Mouse (Mus musculus) lung, embryonic 15.5 days (tissue): ENCODE measurements around the gene Art4. TPM values are rescaled to one million over a fixed set of nuclear protein-coding genes. Genes with fewer than 3 reads are reported as not detected.

ENCODE experiments used
- ATAC-seq: fragments of 200-750 bp; cut with Nextera tagmentation; 2 replicates; pipeline ENCODE4 v1.8.0; 2017; ENCODE audit warnings: moderate number of reproducible peaks, borderline replicate concordance; ENCODE audit not compliant: low FRiP score, low TSS enrichment; ENCODE audit errors: extremely low read depth
- H3K27ac ChIP-seq: fragments of 300-500 bp; sonication (generic); 2 replicates; pipeline ENCODE4 v1.5.1; 2015; ENCODE audit warnings: moderate library complexity, mild to moderate bottlenecking, inconsistent platforms
- H3K27me3 ChIP-seq: fragments of 300-500 bp; sonication (generic); 2 replicates; pipeline ENCODE4 v1.6.1; 2015; ENCODE audit warnings: inconsistent platforms
- H3K36me3 ChIP-seq: fragments of 300-500 bp; sonication (generic); 2 replicates; pipeline ENCODE4 v1.6.1; 2015; ENCODE audit warnings: inconsistent platforms
- H3K4me1 ChIP-seq: fragments of 300-500 bp; sonication (generic); 2 replicates; pipeline ENCODE4 v1.6.1; 2015; ENCODE audit warnings: inconsistent platforms
- H3K4me2 ChIP-seq: fragments of 300-500 bp; sonication (generic); 2 replicates; pipeline ENCODE4 v1.6.1; 2015; ENCODE audit warnings: inconsistent platforms, mild to moderate bottlenecking, moderate library complexity
- H3K4me3 ChIP-seq: fragments of 300-500 bp; sonication (generic); 2 replicates; pipeline ENCODE4 v1.5.1; 2015; ENCODE audit warnings: mild to moderate bottlenecking, inconsistent platforms
- H3K9ac ChIP-seq: fragments of 300-500 bp; sonication (generic); 2 replicates; pipeline ENCODE4 v1.6.1; 2015; ENCODE audit warnings: inconsistent platforms
- H3K9me3 ChIP-seq: fragments of 300-500 bp; sonication (generic); 2 replicates; pipeline ENCODE4 v1.6.1; 2016; ENCODE audit warnings: inconsistent platforms
- WGBS: fragments of 180-500 bp; shearing (Covaris S2); methylation state at CpG from one replicate; pipeline ENCODE4 v1.1.7; 2015; 5-methylcytosine and 5-hydroxymethylcytosine counted together
- polyA plus RNA-seq: library from polyadenylated mRNA; unstranded; fragments of >200 nt; fragmentation: Nextera tagmentation; extraction: Ambion mirVana; gene quantifications from 2 replicates; pipeline ENCODE4 v1.2.1, GENCODE M21; 2015

The Art4 gene
- polyA plus RNA-seq, 1 experiment from 2014 or later = 7.1 TPM

GRCm38 (mm10) chr6:136845706-136846480, 11.6 kb downstream of the Art4 start:
- Histone ChIP-seq H3K4me2 (no peak overlapping the region), H3K27ac (no peak overlapping the region), H3K36me3 (no peaks in the 10 kb centered on the region), H3K27me3 (no peaks in the 10 kb centered on the region; the same call in 1 of the 2 replicates), H3K9ac (no peak overlapping the region), H3K4me3 (no peak overlapping the region), H3K9me3 (no peaks in the 10 kb centered on the region), H3K4me1 (no peaks in the 10 kb centered on the region)
- WGBS = 67% methylated on average over 5 of the region's 5 CpGs
- no peak for ATAC-seq

GRCm38 (mm10) chr6:136844903-136845302, 12.6 kb downstream of the Art4 start:
- Histone ChIP-seq H3K9ac (no peak overlapping the region), H3K4me2 (no peak overlapping the region), H3K36me3 (no peaks in the 10 kb centered on the region), H3K27ac (no peak overlapping the region), H3K27me3 (no peaks in the 10 kb centered on the region; the same call in 1 of the 2 replicates), H3K4me1 (no peaks in the 10 kb centered on the region), H3K9me3 (no peaks in the 10 kb centered on the region), H3K4me3 (no peak overlapping the region)
- no peak for ATAC-seq
- WGBS = 57% methylated on average over 2 of the region's 2 CpGs

DNA sequence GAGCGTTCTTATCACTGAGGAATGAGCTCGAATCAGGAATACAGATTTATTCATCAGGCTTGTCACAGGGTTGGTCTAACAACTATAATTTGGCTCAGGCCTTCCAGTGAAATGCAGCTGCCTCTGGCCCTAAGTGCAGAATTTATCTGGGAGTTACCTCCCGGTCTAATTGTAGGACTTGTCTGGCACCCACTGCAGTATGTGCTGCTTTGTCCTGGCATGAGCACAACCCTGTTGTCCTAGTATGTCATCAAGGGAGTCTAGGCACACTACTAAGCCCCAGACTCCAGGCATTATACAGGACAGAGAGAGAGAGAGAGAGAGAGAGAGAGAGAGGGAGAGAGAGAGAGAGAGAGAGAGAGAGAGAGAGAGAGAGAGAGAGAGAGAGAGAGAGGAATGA, 20.2 kb downstream of the Art4 start:
- no peaks in the 10 kb centered on the region for H3K4me1 ChIP-seq
- 77% methylated on average over 3 of the region's 3 CpGs for WGBS
- no peaks in the 10 kb centered on the region for H3K9me3 ChIP-seq
- H3K9ac ChIP-seq = no peak overlapping the region
- no peak for ATAC-seq
- H3K27ac ChIP-seq = no peak overlapping the region
- no peak overlapping the region for H3K4me3 ChIP-seq
- H3K36me3 ChIP-seq = no peaks in the 10 kb centered on the region
- no peak overlapping the region for H3K4me2 ChIP-seq
- peaks cover 5% of the 10 kb centered on the region; the same call in 1 of the 2 replicates for H3K27me3 ChIP-seq

GRCm38 (mm10) chr6:136835352-136835751, 22.2 kb downstream of the Art4 start, which contains the start of gene Smco3:
Gene Smco3, minus strand, starts transcription at chr6:136835452.
- Histone ChIP-seq H3K4me2 (no peak within 1 kb of the TSS; the same call in 1 of the 2 replicates), H3K36me3 (no peaks in the 10 kb centered on the region), H3K27ac (no peak within 1 kb of the TSS), H3K4me3 (peak within 1 kb of the TSS; percentile 16), H3K9me3 (no peaks in the 10 kb centered on the region), H3K9ac (no peak within 1 kb of the TSS), H3K27me3 (0 out of 2 replicates have a peak, but pooled peaks cover 5% of the 10 kb centered on the region), H3K4me1 (no peaks in the 10 kb centered on the region)
- WGBS = 39% methylated on average over 4 of the region's 4 CpGs
- ATAC-seq = no peak

- Histone ChIP-seq H3K27ac (no peak overlapping the region), H3K9ac (no peak overlapping the region), H3K9me3 (no peaks in the 10 kb centered on the region), H3K4me1 (peaks cover 8% of the 10 kb centered on the region; the same call in 1 of the 2 replicates), H3K27me3 (0 out of 2 replicates have a peak, but pooled peaks cover 5% of the 10 kb centered on the region), H3K4me2 (no peak overlapping the region), H3K36me3 (no peaks in the 10 kb centered on the region), H3K4me3 (no peak overlapping the region)
- 60% methylated on average over 5 of the region's 5 CpGs for WGBS
- ATAC-seq = no peak
These were observed 25.8 kb downstream of the Art4 start for GRCm38 (mm10) chr6:136831712-136832111.

GRCm38 (mm10) chr6:136828681-136829080, 28.9 kb downstream of the Art4 start:
- H3K36me3 ChIP-seq = peaks cover 19% of the 10 kb centered on the region
- H3K27ac ChIP-seq = peak overlapping the region; percentile 64
- WGBS = 34% methylated on average over 4 of the region's 4 CpGs
- peaks cover 13% of the 10 kb centered on the region; the same call in 1 of the 2 replicates for H3K4me1 ChIP-seq
- no peak for ATAC-seq
- H3K27me3 ChIP-seq = no peaks in the 10 kb centered on the region
- no peaks in the 10 kb centered on the region for H3K9me3 ChIP-seq
- peak overlapping the region; percentile 57 for H3K4me2 ChIP-seq
- peak overlapping the region; percentile 99 for H3K4me3 ChIP-seq
- H3K9ac ChIP-seq = peak overlapping the region; percentile 31; the same call in 1 of the 2 replicates

- WGBS = under 1% methylated on average over 45 of the region's 45 CpGs
- H3K9ac ChIP-seq = peak within 1 kb of the TSS; percentile 100
These were observed 29.5 kb downstream of the Art4 start, which contains the start of gene Wbp11 for GRCm38 (mm10) chr6:136827881-136828561. Gene Wbp11, minus strand, starts transcription at chr6:136828233.

DNA sequence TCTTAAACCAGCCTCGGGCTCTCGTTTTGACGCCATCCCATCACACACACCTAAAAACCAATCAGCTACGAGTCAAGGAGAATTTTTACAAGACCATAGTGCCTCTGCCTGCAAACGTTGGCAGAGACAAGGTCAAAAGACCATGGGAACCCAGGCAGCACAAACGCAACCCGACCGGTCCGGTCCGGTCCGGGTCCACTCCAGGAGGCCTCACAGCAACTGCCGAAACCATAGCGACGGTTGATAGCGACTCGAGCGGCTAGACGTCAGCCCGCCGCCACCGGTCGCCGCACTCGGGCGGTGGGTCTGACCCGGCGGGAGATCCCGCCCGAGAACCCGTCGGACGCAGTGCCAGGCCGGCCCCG, 30.0 kb downstream of the Art4 start, which contains the start of gene BC049715:
Gene BC049715, plus strand, starts transcription at position 111 of the 365 bp plus-strand sequence.
- no peak for ATAC-seq
- Histone ChIP-seq H3K27me3 (no peaks in the 10 kb centered on the region), H3K36me3 (peaks cover 27% of the 10 kb centered on the region), H3K9me3 (no peaks in the 10 kb centered on the region), H3K4me2 (peak within 1 kb of the TSS; percentile 70), H3K27ac (peak within 1 kb of the TSS; percentile 80), H3K9ac (peak within 1 kb of the TSS; percentile 100), H3K4me1 (peaks cover 13% of the 10 kb centered on the region; the same call in 1 of the 2 replicates), H3K4me3 (peak within 1 kb of the TSS; percentile 99)
- WGBS = under 1% methylated on average over 34 of the region's 34 CpGs

More at GRCm38 (mm10) chr6:136827881-136828561, 29.5 kb downstream of the Art4 start, which contains the start of gene Wbp11:
- Histone ChIP-seq H3K36me3 (peaks cover 21% of the 10 kb centered on the region), H3K4me1 (peaks cover 13% of the 10 kb centered on the region; the same call in 1 of the 2 replicates), H3K9me3 (no peaks in the 10 kb centered on the region), H3K4me2 (peak within 1 kb of the TSS; percentile 70), H3K27me3 (no peaks in the 10 kb centered on the region), H3K27ac (peak within 1 kb of the TSS; percentile 80), H3K4me3 (peak within 1 kb of the TSS; percentile 99)
- ATAC-seq = peak; percentile 100

DNA sequence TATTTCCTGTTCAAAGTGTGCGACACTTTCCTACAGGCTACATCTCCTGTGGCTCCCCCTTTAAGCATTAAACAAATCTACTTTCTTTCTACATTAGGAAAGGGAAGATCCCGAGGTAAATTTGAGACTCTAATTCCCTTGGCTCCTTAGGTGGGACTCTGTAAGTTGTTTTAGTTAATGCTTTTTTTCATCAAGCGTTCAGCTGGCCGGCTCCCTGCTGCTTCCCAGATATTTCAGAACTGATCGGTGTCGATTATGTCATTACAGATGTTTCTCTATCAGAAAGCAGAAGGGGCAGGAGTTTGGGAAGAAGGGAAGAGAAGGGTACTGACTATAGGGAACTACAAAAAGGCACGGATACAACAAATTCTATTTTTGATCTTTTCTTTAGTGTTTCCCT, 30.4 kb downstream of the Art4 start:
- 11% methylated on average over 7 of the region's 7 CpGs for WGBS
- no peaks in the 10 kb centered on the region for H3K9me3 ChIP-seq
- H3K36me3 ChIP-seq = peaks cover 30% of the 10 kb centered on the region
- H3K27me3 ChIP-seq = no peaks in the 10 kb centered on the region
- no peak for ATAC-seq
- H3K4me3 ChIP-seq = peak overlapping the region; percentile 99
- H3K4me1 ChIP-seq = peaks cover 13% of the 10 kb centered on the region; the same call in 1 of the 2 replicates
- H3K4me2 ChIP-seq = peak overlapping the region; percentile 70
- H3K9ac ChIP-seq = peak overlapping the region; percentile 100
- H3K27ac ChIP-seq = peak overlapping the region; percentile 80; the same call in 1 of the 2 replicates

DNA sequence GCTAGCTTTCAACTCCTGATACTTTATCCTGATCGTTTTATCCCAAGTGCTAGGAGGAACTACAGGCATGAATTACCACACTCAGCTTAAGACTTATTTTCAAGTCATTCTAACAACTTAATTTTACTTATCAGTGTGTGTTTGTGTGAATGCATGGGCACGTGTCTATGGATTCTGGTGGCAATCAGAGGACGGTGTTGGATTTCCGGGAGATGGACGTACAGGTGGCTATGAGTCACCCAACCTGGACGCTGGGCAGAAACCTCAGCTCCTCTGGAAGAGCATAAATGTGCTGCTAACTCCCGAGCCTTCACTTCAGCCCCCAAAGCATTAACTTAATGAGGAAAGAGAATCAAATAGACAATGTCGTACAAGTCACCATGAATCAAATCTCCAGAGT, 32.5 kb downstream of the Art4 start:
- ATAC-seq = no peak
- Histone ChIP-seq H3K4me3 (no peak overlapping the region), H3K27ac (no peak overlapping the region), H3K4me2 (no peak overlapping the region), H3K4me1 (peaks cover 13% of the 10 kb centered on the region; the same call in 1 of the 2 replicates), H3K36me3 (peaks cover 52% of the 10 kb centered on the region), H3K9me3 (no peaks in the 10 kb centered on the region), H3K27me3 (no peaks in the 10 kb centered on the region), H3K9ac (no peak overlapping the region)
- WGBS = 90% methylated on average over 8 of the region's 8 CpGs

DNA sequence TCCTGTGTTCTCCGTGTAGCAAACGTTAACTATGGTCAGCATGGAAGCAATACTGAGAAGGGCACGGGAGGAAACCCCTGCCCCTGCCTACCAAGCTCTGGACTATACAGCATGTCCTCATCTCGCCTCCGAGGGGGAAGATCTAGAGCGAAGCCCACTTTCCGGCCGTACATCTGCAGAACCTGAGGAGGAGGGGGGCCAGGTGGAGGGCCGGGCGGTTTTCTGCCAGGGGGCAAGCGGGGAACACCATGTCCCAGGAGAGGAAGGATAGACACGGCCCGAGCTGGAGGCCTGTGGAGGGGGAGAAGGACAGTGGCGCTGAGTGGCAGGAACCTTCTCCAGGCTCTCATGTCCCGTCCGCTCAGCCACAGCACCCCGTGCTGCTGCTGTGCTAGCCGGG, 36.4 kb downstream of the Art4 start:
- ATAC-seq = no peak
- no peaks in the 10 kb centered on the region for H3K27me3 ChIP-seq
- H3K27ac ChIP-seq = no peak overlapping the region
- H3K9me3 ChIP-seq = no peaks in the 10 kb centered on the region
- H3K9ac ChIP-seq = no peak overlapping the region
- no peaks in the 10 kb centered on the region for H3K4me1 ChIP-seq
- no peak overlapping the region for H3K4me3 ChIP-seq
- WGBS = 94% methylated on average over 18 of the region's 18 CpGs
- H3K36me3 ChIP-seq = peaks cover 89% of the 10 kb centered on the region
- H3K4me2 ChIP-seq = no peak overlapping the region
